Mouse (Mus musculus): ENCODE data around the gene Spata22.

- no peak for TF ChIP-seq POLR2A (IDR thresholded peaks at IDR 0.05; ENCODE audit: borderline replicate concordance, low read depth, low read length)
- TF ChIP-seq CTCF (IDR thresholded peaks at IDR 0.05; ENCODE audit: low read depth, low read length), result no peak
These were observed 26.4 kb upstream of the Spata22 start for GRCm38 (mm10) chr11:73303123-73303522.

Data from bone marrow macrophage, adult 2 months (primary cell).